Mouse (Mus musculus) thymus, adult 2 months (tissue): ENCODE data around the gene Cmtm5. TPM values are rescaled to one million over a fixed set of nuclear protein-coding genes. Genes with fewer than 3 reads are reported as not detected.

Experiments
- DNase-seq: peaks from one replicate; pipeline ENCODE4 v3.0.0; 2021
- H3K27ac ChIP-seq: fragments of 200-500 bp; 2 replicates; pipeline ENCODE4 v1.5.1; 2012; ENCODE audit warnings: low read length, control low read depth; ENCODE audit not compliant: control insufficient read depth, insufficient read depth
- H3K27me3 ChIP-seq: fragments of 200-500 bp; 2 replicates; pipeline ENCODE4 v1.6.1; 2012; ENCODE audit warnings: mild to moderate bottlenecking, low read length, moderate library complexity, mixed read lengths; ENCODE audit not compliant: control insufficient read depth, insufficient read depth
- H3K36me3 ChIP-seq: fragments of 200-500 bp; 2 replicates; pipeline ENCODE4 v1.6.1; 2012; ENCODE audit warnings: mild to moderate bottlenecking, low read length, moderate library complexity; ENCODE audit not compliant: control insufficient read depth, insufficient read depth
- H3K4me1 ChIP-seq: fragments of 200-500 bp; replicated peaks from 2 replicates; pipeline ENCODE4 v1.6.1; 2012; ENCODE audit warnings: low read length; ENCODE audit not compliant: control insufficient read depth, insufficient read depth
- H3K4me3 ChIP-seq: fragments of 200-500 bp; 2 replicates; pipeline ENCODE4 v1.5.1; 2012; ENCODE audit warnings: mild to moderate bottlenecking, low read length, control low read depth, moderate library complexity; ENCODE audit not compliant: control insufficient read depth, insufficient read depth
- CTCF ChIP-seq: fragments of 200-500 bp; IDR thresholded peaks from 2 replicates; pipeline ENCODE4 v1.5.1; 2012; ENCODE audit warnings: mild to moderate bottlenecking, control low read depth, low read length, moderate library complexity, borderline replicate concordance; ENCODE audit not compliant: control insufficient read depth, poor library complexity, insufficient read depth; ENCODE audit errors: extremely low read depth
- POLR2A ChIP-seq: fragments of 200-500 bp; IDR thresholded peaks from 2 replicates; pipeline ENCODE4 v1.6.1; 2012; ENCODE audit warnings: mild to moderate bottlenecking, low read length, control low read depth, moderate library complexity; ENCODE audit not compliant: control insufficient read depth, poor library complexity, insufficient read depth; ENCODE audit errors: extremely low read depth
- WGBS: fragments of 180-500 bp; shearing (Covaris S2); methylation state at CpG from one replicate; pipeline ENCODE4 v1.1.7; 2018; 5-methylcytosine and 5-hydroxymethylcytosine counted together
- polyA plus RNA-seq: library from polyadenylated mRNA; depleted of rRNA; stranded (reverse); fragments of >200 nt; gene quantifications from 2 replicates; pipeline ENCODE4 v1.2.3, GENCODE M21; 2012

The Cmtm5 gene
- polyA plus RNA-seq, 1 experiment: 0.67 TPM

- no peaks in the 10 kb centered on the region for H3K36me3 ChIP-seq
- H3K27ac ChIP-seq: no peak within 1 kb of the TSS
- no peaks in the 10 kb centered on the region for H3K27me3 ChIP-seq
- no peak within 1 kb of the TSS for H3K4me3 ChIP-seq
- TF ChIP-seq POLR2A (no peak), CTCF (no peak)
- no peaks in the 10 kb centered on the region for H3K4me1 ChIP-seq
- WGBS: 84% methylated on average over 6 of the region's 6 CpGs
- DNase-seq: no peak
Measured at GRCm38 (mm10) chr14:54932645-54933150, 3.4 kb upstream of the Cmtm5 start, which contains the start of gene Il25. Gene Il25, plus strand, starts transcription at chr14:54932695.

- no peak for DNase-seq
- H3K4me3 ChIP-seq: no peak overlapping the region
- H3K27me3 ChIP-seq: no peaks in the 10 kb centered on the region
- TF ChIP-seq CTCF: no peak
- H3K36me3 ChIP-seq: no peaks in the 10 kb centered on the region
- H3K4me1 ChIP-seq: peaks cover 9% of the 10 kb centered on the region; the same call in 1 of the 2 replicates
- H3K27ac ChIP-seq: no peak overlapping the region
- WGBS: 29% methylated on average over 6 of the region's 6 CpGs
Measured at GRCm38 (mm10) chr14:54936831-54937160, 735 bp downstream of the Cmtm5 start.

- no peak for DNase-seq
- WGBS: 95% methylated on average over 16 of the region's 16 CpGs
- Histone ChIP-seq H3K27ac (no peak overlapping the region), H3K27me3 (no peaks in the 10 kb centered on the region), H3K36me3 (no peaks in the 10 kb centered on the region), H3K4me3 (no peak overlapping the region), H3K4me1 (peaks cover 9% of the 10 kb centered on the region; the same call in 1 of the 2 replicates)
- TF ChIP-seq POLR2A: no peak
- no peak for TF ChIP-seq CTCF
Measured at GRCm38 (mm10) chr14:54937361-54938182, 1.5 kb downstream of the Cmtm5 start.

GRCm38 (mm10) chr14:54938431-54939219 is 2.6 kb downstream of the Cmtm5 start:
- no peak overlapping the region for H3K4me3 ChIP-seq
- no peaks in the 10 kb centered on the region for H3K36me3 ChIP-seq
- H3K27me3 ChIP-seq: no peaks in the 10 kb centered on the region
- no peak for DNase-seq
- H3K4me1 ChIP-seq: peaks cover 9% of the 10 kb centered on the region; the same call in 1 of the 2 replicates
- 93% methylated on average over 15 of the region's 15 CpGs for WGBS
- no peak overlapping the region for H3K27ac ChIP-seq
- no peak for TF ChIP-seq CTCF
- no peak for TF ChIP-seq POLR2A

- Histone ChIP-seq H3K36me3 (no peaks in the 10 kb centered on the region), H3K27ac (no peak overlapping the region), H3K4me3 (no peak overlapping the region), H3K27me3 (no peaks in the 10 kb centered on the region), H3K4me1 (peaks cover 9% of the 10 kb centered on the region; the same call in 1 of the 2 replicates)
- 59% methylated on average over 12 of the region's 12 CpGs for whole genome bisulfite sequencing
- DNase-seq: peak; percentile 71
- TF ChIP-seq CTCF (peak; percentile 59; the same call in 1 of the 2 replicates), POLR2A (no peak)
Measured at GRCm38 (mm10) chr14:54939434-54940175, 3.5 kb downstream of the Cmtm5 start.

GRCm38 (mm10) chr14:54940176-54940530 is 4.1 kb downstream of the Cmtm5 start:
- Histone ChIP-seq H3K4me3 (no peak overlapping the region), H3K27me3 (no peaks in the 10 kb centered on the region), H3K27ac (no peak overlapping the region), H3K36me3 (no peaks in the 10 kb centered on the region), H3K4me1 (peaks cover 9% of the 10 kb centered on the region; the same call in 1 of the 2 replicates)
- 83% methylated on average over 3 of the region's 3 CpGs for WGBS
- TF ChIP-seq POLR2A (no peak), CTCF (no peak)
- DNase-seq: no peak
